ENCODE assay signal across 8 mouse cellular contexts in the genomic region with DNA sequence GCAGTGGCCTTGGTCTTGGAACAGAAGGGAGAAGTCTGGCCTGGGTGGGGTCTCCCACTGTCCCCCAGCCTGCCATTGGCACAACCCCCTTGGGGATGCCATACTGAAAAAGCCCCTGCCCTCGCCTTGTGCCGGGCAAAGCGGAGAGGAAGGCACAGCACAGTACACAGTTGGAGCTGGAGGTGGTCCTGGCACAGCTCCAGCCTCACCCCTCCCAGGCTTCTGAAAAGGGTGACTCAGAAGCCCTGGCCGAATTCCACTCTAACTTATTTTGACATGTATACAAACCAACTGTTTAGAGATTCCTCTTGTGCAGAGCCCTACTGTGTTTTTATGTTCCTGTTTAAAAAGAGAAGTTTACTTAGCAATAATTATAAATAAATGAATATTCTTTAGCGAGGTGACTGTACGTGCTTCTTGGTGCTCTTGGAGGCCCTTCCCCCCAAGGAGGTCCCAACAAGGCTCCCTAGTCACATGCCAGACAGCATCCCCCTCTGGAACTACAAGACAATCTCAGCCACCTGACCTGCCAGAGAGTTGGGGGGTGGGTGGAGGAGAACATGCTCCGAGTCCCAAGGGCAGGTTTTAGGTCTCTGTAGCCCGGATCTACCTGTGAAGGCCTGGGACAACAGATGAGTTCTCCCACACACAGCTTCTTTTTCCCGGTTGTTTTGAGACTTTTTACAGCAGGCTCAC. TPM values are rescaled to one million over a fixed set of nuclear protein-coding genes. Genes with fewer than 3 reads are reported as not detected.
DNase-seq lines count a peak whose midpoint lies in the region; ATAC-seq and TF ChIP-seq lines count a peak whose summit lies in the region.

No protein-coding gene starts in this region.

- H3K4me1 ChIP-seq in kidney, adult 2 months (ENCODE audit: control insufficient read depth, insufficient read depth, low read length): 0 out of 2 replicates have a peak, but pooled peaks cover 4% of the 10 kb centered on the region
- H3K4me1 ChIP-seq in embryonic facial prominence, embryonic 13.5 days: peaks cover 14% of the 10 kb centered on the region
- peaks cover 5% of the 10 kb centered on the region; the same call in 1 of the 2 replicates for H3K4me1 ChIP-seq in hindbrain, embryonic 15.5 days (replicated peaks)
- peaks cover 19% of the 10 kb centered on the region for H3K4me1 ChIP-seq in lung, adult 2 months (ENCODE audit: control insufficient read depth, insufficient read depth, low read length)

- no peak overlapping the region for H3K9ac ChIP-seq in embryonic facial prominence, embryonic 13.5 days
- no peak overlapping the region for H3K9ac ChIP-seq in hindbrain, embryonic 15.5 days

- no peak overlapping the region for H3K4me3 ChIP-seq in kidney, adult 2 months (ENCODE audit: insufficient read depth, low read depth, low read length)
- no peak overlapping the region for H3K4me3 ChIP-seq in embryonic facial prominence, embryonic 13.5 days
- H3K4me3 ChIP-seq in hindbrain, embryonic 15.5 days: no peak overlapping the region
- H3K4me3 ChIP-seq in lung, adult 2 months (replicated peaks; ENCODE audit: extremely low read depth, low read depth, low read length): no peak overlapping the region

- H3K27me3 ChIP-seq in kidney, adult 2 months (replicated peaks; ENCODE audit: control insufficient read depth, insufficient read depth, low read length): no peaks in the 10 kb centered on the region
- H3K27me3 ChIP-seq in embryonic facial prominence, embryonic 13.5 days: no peaks in the 10 kb centered on the region
- no peaks in the 10 kb centered on the region for H3K27me3 ChIP-seq in hindbrain, embryonic 15.5 days

- peak; percentile 55 for DNase-seq in kidney, adult 2 months
- DNase-seq in kidney, adult 11 months: no peak
- peak; percentile 98 for DNase-seq in Muller cell, postnatal 12 days (ENCODE audit: inconsistent ontology term)
- DNase-seq in lung, adult 2 months: peak; percentile 60
- peak; percentile 48 for DNase-seq in thymus, postnatal 4 days
- no peak for DNase-seq in liver

- ATAC-seq in embryonic facial prominence, embryonic 13.5 days (ENCODE audit: insufficient number of reproducible peaks, insufficient read depth, low FRiP score, low TSS enrichment, low read depth): no peak
- peak; percentile 40; the same call in 1 of the 2 replicates for ATAC-seq in hindbrain, embryonic 15.5 days (ENCODE audit: low FRiP score, low read depth)

- H3K27ac ChIP-seq in kidney, adult 2 months (ENCODE audit: insufficient read depth, low read depth, low read length): 0 out of 2 replicates have a peak overlapping the region, but pooled peaks have one; percentile 7
- peak overlapping the region; percentile 48; the same call in 1 of the 2 replicates for H3K27ac ChIP-seq in embryonic facial prominence, embryonic 13.5 days
- no peak overlapping the region for H3K27ac ChIP-seq in hindbrain, embryonic 15.5 days (replicated peaks)

- no peak overlapping the region for H3K4me2 ChIP-seq in embryonic facial prominence, embryonic 13.5 days
- no peak overlapping the region for H3K4me2 ChIP-seq in hindbrain, embryonic 15.5 days

- TF ChIP-seq CTCF in kidney, adult 2 months (conservative IDR thresholded peaks at IDR 0.05; ENCODE audit: insufficient read depth, insufficient read length, low read depth, low read length): no peak
- no peak for TF ChIP-seq CTCF in lung, adult 2 months (IDR thresholded peaks at IDR 0.05; ENCODE audit: insufficient read depth, low read length)

- 45% methylated on average over 9 of the region's 9 CpGs for WGBS in kidney, adult 2 months
- 76% methylated on average over 9 of the region's 9 CpGs for WGBS in embryonic facial prominence, embryonic 13.5 days
- 57% methylated on average over 9 of the region's 9 CpGs for WGBS in hindbrain, embryonic 15.5 days
- WGBS in lung, adult 2 months: 31% methylated on average over 9 of the region's 9 CpGs

- H3K9me3 ChIP-seq in embryonic facial prominence, embryonic 13.5 days: no peaks in the 10 kb centered on the region
- H3K9me3 ChIP-seq in hindbrain, embryonic 15.5 days: no peaks in the 10 kb centered on the region

- no peak for TF ChIP-seq POLR2A in kidney, adult 2 months (IDR thresholded peaks at IDR 0.05; ENCODE audit: low read depth, low read length)
- TF ChIP-seq POLR2A in lung, adult 2 months (IDR thresholded peaks at IDR 0.05; ENCODE audit: borderline replicate concordance, extremely low read depth, low read depth, low read length): no peak

- peaks cover 3% of the 10 kb centered on the region; the same call in 1 of the 2 replicates for H3K36me3 ChIP-seq in kidney, adult 2 months (ENCODE audit: control insufficient read depth, insufficient read depth, low read length)
- peaks cover 98% of the 10 kb centered on the region for H3K36me3 ChIP-seq in embryonic facial prominence, embryonic 13.5 days
- H3K36me3 ChIP-seq in hindbrain, embryonic 15.5 days: peaks cover 49% of the 10 kb centered on the region

RNA-seq across cellular contexts. Expression of gene Idh2, which starts 22.7 kb away (rescaled TPM):
- 651 and 688 TPM in 2 replicates for polyA plus RNA-seq in kidney, adult 2 months (2012; rRNA removed)
- 514 and 560 TPM in 2 replicates for polyA plus RNA-seq in embryonic facial prominence, embryonic 13.5 days (2015; fragmentation: Nextera tagmentation; extraction: Ambion mirVana)
- 215 and 225 TPM in 2 replicates for polyA plus RNA-seq in hindbrain, embryonic 15.5 days (2015; fragmentation: Nextera tagmentation; extraction: Ambion mirVana)
- 144 and 162 TPM in 2 replicates for polyA plus RNA-seq in lung, adult 2 months (2012; rRNA removed)

Comparison
In these comparisons a context has a peak if more than half of its experiments do, and no peak if none do; other contexts are left out.
1. DNase-seq: peak in kidney, adult 2 months (single experiment), Muller cell, postnatal 12 days (single experiment), lung, adult 2 months (single experiment) and thymus, postnatal 4 days (single experiment); none in kidney, adult 11 months (single experiment) and liver (single experiment).